Mouse (Mus musculus): ENCODE measurements at regions not wholly inside any gene's neighbourhood (a gene's known extent, or its start where the extent isn't known, plus 50 kb on each side); places are given as distances from the start of the nearest gene placed in this dataset.

DNA sequence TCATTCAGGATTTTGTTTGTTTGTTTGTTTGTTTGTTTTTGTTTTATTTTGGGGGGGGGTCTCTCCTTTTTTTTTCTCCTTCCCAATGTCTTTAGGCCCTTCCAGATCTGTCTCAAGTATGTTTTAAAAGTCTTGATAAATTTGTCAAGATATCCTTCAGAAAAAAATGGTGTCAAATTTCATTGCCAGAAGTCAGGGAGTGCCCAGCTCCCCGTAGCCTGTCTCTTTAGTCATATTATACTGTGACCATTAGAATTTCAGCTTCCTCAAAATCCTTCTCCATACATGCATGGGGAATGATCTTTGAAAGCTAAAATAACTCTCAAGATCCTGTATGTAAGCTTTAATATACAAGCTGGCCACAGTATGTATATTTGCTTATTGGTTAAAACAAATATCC, 134.3 kb upstream of the Lpp start:
- no peak for DNase-seq (ENCODE audit: low spot score)

GRCm38 (mm10) chr16:24255037-24255436, 138.3 kb upstream of the Lpp start:
- no peak for DNase-seq (ENCODE audit: low spot score)

DNA sequence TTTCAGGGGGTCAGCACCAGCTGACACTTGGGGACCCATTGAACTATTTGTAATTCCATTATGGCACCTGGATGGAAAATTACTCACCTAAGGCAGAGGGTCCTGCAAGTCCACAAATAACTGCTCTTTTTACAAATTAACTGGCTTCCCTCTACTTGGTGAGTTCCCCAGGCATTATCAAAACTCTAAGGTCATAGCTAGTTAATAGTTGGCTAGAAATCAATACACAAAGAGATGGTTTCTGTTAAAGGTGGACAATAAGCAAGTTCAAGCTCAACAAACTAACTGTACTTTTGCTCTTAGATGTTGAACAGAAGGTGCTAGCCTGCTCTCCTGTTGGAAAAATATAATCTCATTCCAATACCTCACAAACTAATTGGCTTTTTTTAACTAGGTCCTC, 138.7 kb upstream of the Lpp start:
- no peak for DNase-seq (ENCODE audit: low spot score)

DNA sequence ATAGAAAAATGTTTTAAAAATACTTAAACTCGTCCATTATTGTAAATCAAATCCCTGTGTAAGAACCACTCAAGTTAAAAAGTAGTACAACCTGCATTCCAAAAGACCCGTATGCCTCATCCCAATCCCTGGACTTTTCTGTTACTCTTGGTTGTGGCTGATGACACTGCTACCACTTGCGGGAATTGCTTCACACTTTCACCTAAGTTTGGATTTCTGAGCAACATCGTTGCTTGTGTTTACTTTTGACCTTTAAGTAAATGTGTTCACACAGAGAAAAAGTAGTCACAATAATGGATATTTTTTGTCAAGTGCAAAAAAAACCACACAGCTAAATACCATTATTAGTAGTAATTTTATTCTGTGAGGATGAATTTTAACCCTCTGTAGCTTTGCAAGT, 139.2 kb upstream of the Lpp start:
- no peak for DNase-seq (ENCODE audit: low spot score)

- DNase-seq (ENCODE audit: low spot score): peak; percentile 58
Measured at GRCm38 (mm10) chr16:24247291-24247690, 146.0 kb upstream of the Lpp start.

GRCm38 (mm10) chr16:24238075-24238555, 155.2 kb upstream of the Lpp start:
- DNase-seq (ENCODE audit: low spot score): peak; percentile 89

- DNase-seq (ENCODE audit: low spot score): no peak
Measured at GRCm38 (mm10) chr16:24237425-24237824, 155.9 kb upstream of the Lpp start.

DNA sequence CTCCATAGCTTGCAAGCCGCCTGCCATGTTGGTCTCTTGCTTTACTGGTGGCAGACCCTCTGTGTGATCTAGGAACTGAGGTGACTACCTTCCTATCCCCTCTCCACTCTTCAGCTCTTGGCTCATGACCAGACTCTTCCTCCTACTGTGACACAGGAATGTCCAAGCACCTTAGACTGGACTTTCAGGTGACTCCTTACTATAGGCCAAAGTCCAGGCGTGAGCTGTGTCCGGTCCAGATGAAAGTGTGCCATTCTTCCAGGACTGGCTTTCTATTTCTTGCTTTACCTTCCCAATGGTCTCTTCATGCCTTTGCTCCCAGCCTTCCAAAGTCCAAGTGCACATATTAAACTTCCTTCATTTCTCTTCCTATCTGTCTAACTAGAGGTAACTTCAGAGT, 156.3 kb upstream of the Lpp start:
- no peak for DNase-seq (ENCODE audit: low spot score)

DNA sequence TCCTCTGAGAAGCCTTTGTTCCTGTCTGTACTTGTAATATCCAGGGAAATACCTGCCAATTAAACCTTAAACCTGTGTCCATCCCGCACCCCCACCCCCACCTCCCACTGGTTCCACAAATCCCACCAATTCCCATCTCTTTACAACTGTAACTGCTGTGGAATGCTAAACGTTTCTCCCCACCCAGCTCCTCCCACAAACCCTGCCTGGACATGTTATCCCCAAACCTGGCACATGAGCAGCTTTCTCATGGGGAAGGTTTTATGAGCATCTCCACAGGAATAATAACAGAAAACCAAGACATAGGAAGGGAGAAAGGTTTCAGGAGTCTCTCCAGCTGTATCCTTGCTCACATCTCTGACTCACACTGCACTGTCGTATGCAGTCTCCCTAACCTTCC, 156.8 kb upstream of the Lpp start:
- no peak for DNase-seq (ENCODE audit: low spot score)

DNA sequence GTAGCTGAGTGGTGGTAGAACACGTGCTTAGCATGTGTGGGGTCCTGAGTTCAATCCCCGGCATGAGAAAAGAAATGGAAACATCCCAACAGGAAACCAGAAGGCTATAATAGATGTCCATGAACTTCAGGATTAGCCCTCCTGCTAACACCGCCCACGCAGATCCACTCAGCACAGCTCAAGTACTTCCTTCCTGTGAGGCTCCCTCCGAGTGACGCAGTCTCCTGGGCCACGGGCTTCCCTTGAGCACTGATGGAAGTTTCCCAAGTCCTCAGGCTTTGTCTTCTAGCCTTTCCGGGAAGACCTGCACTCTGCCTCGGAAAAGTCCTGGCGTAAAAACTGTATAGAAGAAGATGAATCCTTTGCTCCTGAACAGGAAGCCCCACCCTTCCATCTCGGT, 158.5 kb upstream of the Lpp start:
- no peak for DNase-seq (ENCODE audit: low spot score)

DNA sequence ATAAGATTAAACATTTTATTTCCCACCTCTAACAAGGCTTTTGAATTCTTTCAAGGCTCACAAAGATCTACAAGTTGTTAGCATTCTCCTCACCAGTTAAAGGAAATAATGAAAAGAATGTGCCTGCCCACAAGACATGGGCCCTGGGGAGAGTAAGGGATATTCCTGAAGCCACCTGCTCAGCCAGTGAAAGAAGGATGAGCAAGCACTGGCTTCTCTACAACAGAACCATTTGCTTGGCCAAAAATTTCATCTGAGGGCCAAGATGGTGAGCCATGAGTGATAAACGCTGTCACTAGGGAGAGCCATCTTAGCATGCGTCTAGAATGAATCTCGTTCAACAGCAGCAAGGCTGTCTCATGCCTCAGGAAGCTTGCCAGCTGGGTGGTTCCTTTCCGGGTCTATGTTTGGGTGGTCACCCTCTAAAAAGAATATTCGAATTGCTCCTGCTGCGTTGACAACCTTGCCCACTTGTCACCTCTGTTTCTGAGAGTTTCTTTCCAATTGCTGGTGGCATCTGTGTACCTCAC, 161.2 kb upstream of the Lpp start:
- no peak for DNase-seq (ENCODE audit: low spot score)

GRCm38 (mm10) chr16:24231506-24231905, 161.8 kb upstream of the Lpp start:
- DNase-seq (ENCODE audit: low spot score): no peak

- no peak for DNase-seq (ENCODE audit: low spot score)
Measured at GRCm38 (mm10) chr16:24229002-24229607, 164.2 kb upstream of the Lpp start.

GRCm38 (mm10) chr16:24225897-24226296, 167.4 kb upstream of the Lpp start:
- DNase-seq (ENCODE audit: low spot score): no peak

DNA sequence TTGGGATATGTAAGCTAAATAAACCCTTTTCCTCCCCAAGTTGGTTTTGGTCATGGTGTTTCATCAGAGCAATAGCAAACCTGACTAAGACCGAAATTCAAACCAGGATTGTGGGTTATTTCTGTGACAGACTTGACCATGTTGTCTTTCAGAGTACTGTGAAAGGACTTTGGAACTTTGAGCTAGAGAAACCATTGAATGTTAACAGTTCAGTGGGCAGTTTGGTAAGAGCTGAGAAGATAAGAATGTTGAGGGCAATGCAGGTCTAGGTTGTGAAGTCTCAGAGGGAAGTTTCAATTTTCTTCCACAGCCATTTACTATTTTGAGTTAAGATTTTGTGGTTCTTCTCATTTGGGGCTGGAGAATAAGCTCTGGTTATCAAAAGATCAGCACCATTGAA, 168.2 kb upstream of the Lpp start:
- no peak for DNase-seq (ENCODE audit: low spot score)

DNA sequence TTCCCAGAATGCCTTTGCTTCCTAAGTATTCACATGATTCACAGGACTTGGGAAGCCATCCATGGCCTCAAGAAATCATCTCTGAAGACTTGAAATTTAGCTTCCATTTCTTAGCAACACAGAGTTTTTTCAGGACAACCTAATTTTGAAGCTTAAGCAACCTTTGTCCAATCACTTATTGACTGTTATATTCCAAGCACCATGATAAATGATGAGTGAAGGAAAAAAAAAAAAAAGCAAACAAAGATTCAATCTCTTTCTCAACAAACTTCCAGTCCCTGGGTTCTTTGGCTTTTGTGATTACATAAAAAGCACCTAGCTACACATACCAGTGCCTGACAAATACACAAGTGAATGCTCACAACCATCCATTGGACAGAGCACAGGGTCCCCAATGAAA, 169.4 kb upstream of the Lpp start:
- DNase-seq (ENCODE audit: low spot score): no peak

DNA sequence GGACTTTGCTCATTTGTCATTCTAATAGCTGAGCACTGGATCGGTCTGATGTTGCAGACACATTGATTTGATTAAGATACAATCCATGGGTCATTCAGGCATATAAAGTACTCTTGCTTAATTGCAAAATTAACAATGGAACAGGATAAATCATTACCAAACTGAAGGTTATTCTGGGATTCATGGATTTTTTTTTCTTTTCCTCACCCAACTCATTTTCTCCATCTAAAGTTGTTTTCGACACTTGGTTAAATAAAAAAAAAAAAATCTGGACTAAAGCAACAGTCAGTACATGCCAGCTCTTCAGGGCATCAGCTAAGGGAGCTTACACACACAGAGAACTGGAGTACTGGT, 169.8 kb upstream of the Lpp start:
- no peak for DNase-seq (ENCODE audit: low spot score)

DNA sequence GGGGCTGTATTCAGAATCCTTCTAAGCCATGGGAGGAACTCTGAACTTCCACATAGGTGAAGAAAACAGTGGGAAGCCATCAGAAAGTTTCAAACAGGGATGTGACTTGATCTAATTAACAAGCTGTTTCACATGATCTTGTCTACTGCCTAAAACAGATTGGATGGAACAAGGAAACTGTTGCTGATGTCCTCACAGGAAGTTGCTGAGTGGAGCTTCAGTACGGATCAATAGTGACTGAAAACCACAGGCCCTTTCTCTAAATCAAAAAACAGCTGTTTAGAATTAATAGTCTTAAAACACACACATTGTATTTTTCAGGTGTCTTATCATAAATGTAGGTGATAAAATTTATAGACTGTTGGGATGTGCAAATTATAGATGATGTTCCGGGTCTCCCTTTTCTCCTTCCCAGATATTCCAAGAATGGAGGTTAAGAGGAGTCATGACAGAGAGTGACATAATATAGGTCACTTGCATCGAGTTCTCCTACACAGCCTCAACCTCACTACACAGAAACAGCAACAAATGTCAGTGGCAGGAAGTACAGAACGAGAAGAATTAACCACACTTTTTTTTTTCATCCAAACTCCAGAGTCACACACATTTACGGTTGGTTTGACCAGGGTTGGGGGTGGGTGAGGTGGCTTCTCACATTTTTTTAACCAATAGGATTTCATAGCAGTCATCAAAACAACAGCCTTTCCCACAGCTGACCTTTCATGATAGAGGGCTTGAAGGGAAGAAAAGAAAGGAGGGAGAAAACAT, 170.4 kb upstream of the Lpp start:
- DNase-seq (ENCODE audit: low spot score): no peak

- no peak for DNase-seq (ENCODE audit: low spot score)
Measured at GRCm38 (mm10) chr16:24221992-24222391, 171.3 kb upstream of the Lpp start.

- DNase-seq (ENCODE audit: low spot score): no peak
Measured at GRCm38 (mm10) chr16:24220613-24221012, 172.7 kb upstream of the Lpp start.

- DNase-seq (ENCODE audit: low spot score): no peak
Measured at GRCm38 (mm10) chr16:24219691-24220090, 173.6 kb upstream of the Lpp start.

GRCm38 (mm10) chr16:24218850-24219185, 174.5 kb upstream of the Lpp start:
- DNase-seq (ENCODE audit: low spot score): no peak

- DNase-seq (ENCODE audit: low spot score): no peak
Measured at GRCm38 (mm10) chr16:24218162-24218849, 175.0 kb upstream of the Lpp start.

Measured in gastrocnemius, adult 18-20 months (tissue).